Mouse (Mus musculus) testis, adult 2 months (tissue): Measurements from ENCODE around the gene Hivep1. TPM values are rescaled to one million over a fixed set of nuclear protein-coding genes. Genes with fewer than 3 reads are reported as not detected.

Source experiments
- H3K27ac ChIP-seq: fragments of 200-500 bp; 2 replicates; pipeline ENCODE4 v1.5.1; 2012; ENCODE audit warnings: low read depth, low read length; ENCODE audit not compliant: control insufficient read depth, insufficient read depth
- H3K27me3 ChIP-seq: fragments of 200-500 bp; 2 replicates; pipeline ENCODE4 v1.6.1; 2012; ENCODE audit warnings: mild to moderate bottlenecking, low read length, moderate library complexity; ENCODE audit not compliant: control insufficient read depth, insufficient read depth
- H3K36me3 ChIP-seq: fragments of 200-500 bp; 2 replicates; pipeline ENCODE4 v1.6.1; 2012; ENCODE audit warnings: mild to moderate bottlenecking, low read length; ENCODE audit not compliant: control insufficient read depth, insufficient read depth
- H3K4me1 ChIP-seq: fragments of 200-500 bp; 2 replicates; pipeline ENCODE4 v1.6.1; 2012; ENCODE audit warnings: low read length; ENCODE audit not compliant: control insufficient read depth, insufficient read depth
- H3K4me3 ChIP-seq: fragments of 200-500 bp; 2 replicates; pipeline ENCODE4 v1.5.1; 2012; ENCODE audit warnings: low read depth, mild to moderate bottlenecking, low read length, moderate library complexity, mixed read lengths; ENCODE audit not compliant: control insufficient read depth
- CTCF ChIP-seq: fragments of 200-500 bp; IDR thresholded peaks from 2 replicates; pipeline ENCODE4 v1.5.1; 2012; ENCODE audit warnings: low read depth, mild to moderate bottlenecking, inconsistent platforms, low read length, moderate library complexity; ENCODE audit not compliant: control insufficient read depth, insufficient read depth, insufficient replicate concordance
- POLR2A ChIP-seq: fragments of 200-500 bp; IDR thresholded peaks from 2 replicates; pipeline ENCODE4 v1.6.1; 2012; ENCODE audit warnings: low read depth, mild to moderate bottlenecking, inconsistent platforms, low read length, moderate library complexity; ENCODE audit not compliant: control insufficient read depth
- polyA plus RNA-seq: library from polyadenylated mRNA; depleted of rRNA; stranded (reverse); fragments of >200 nt; gene quantifications from 2 replicates; pipeline ENCODE4 v1.2.3, GENCODE M21; 2012

The Hivep1 gene
- polyA plus RNA-seq, 1 experiment: 18.3 TPM

DNA sequence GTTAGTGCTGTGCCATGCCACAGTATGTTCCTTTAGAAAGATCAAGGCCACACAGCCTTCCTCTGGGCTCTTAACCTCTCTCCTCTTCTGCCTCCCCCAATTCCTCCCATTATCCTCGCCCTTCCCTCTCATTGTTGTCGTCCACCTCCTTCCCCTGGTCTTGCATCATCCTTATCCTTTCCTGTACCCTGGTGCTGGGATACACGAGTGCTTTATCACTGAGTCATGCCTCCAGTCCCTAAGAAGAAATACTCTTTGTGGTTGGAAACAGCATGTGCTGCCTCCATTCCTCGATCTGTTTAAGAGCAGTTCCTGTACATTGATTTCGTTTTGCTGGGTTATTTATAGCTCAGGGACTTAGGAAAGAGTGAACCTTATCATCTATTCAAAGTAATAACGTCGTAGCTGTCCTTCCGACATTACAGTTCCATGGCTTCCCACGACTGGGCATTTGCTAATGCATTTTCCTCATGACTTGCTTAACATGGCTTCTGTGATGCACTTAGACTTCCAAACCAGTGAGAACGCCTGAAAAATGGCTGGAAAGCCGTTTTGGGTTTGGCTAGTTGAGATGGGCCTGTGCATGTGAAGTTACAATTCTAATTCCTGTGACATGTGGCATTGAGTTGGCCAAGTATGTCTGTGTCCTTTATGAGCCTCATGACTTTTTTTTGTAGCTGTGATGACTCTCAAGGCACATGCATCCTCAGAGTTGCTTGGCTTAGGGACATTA is 56.8 kb downstream of the Hivep1 start:
- TF ChIP-seq POLR2A: no peak
- TF ChIP-seq CTCF: no peak

DNA sequence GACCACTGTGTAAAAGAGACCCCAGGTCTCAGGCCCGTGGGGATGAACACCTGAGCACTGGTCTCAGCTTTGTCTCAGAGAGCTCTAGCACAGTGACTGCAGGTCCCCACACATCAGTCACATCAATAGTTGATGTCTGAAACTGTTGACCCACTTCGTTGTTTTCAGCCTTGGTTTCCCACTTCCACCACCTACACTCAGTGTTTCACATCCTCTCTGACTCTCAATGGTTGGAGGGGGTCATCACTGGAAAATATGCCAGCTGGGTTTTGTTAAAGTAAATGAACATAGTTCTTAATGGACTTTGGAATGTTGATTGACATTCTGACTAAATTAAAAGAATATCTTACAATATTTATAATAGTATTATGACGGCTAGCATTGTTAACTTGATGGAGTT is 58.6 kb downstream of the Hivep1 start:
- Histone ChIP-seq H3K4me3 (no peak overlapping the region), H3K27me3 (no peaks in the 10 kb centered on the region), H3K36me3 (no peaks in the 10 kb centered on the region), H3K27ac (no peak overlapping the region), H3K4me1 (no peaks in the 10 kb centered on the region)
- TF ChIP-seq CTCF: no peak
- no peak for TF ChIP-seq POLR2A

More for the DNA sequence above, 56.8 kb downstream of the Hivep1 start:
- no peak overlapping the region for H3K27ac ChIP-seq
- no peaks in the 10 kb centered on the region for H3K4me1 ChIP-seq
- no peak overlapping the region for H3K4me3 ChIP-seq
- H3K27me3 ChIP-seq: no peaks in the 10 kb centered on the region
- H3K36me3 ChIP-seq: no peaks in the 10 kb centered on the region

DNA sequence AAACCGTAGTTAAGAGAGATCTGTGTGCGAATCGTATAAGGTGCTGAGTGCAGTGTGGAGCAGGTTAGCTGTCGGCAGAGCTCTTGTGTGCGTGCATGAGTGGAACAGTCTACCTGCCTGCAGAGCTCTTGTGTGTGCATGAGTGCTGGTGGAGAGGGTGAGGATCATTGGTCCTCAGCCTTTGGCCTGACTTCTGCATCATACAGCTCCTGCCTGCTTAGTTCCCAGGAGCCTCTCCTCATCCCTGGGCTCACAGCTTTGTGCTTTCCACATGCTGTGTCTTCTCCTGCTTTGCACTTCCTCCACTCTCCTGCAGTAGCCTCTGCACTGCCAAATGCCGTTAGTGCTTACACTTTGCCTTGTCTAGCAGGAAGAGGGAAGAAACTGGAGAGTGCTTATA is 60.2 kb downstream of the Hivep1 start:
- TF ChIP-seq CTCF: no peak
- no peak for TF ChIP-seq POLR2A
- H3K27me3 ChIP-seq: no peaks in the 10 kb centered on the region
- no peaks in the 10 kb centered on the region for H3K4me1 ChIP-seq
- no peaks in the 10 kb centered on the region for H3K36me3 ChIP-seq
- H3K27ac ChIP-seq: no peak overlapping the region
- H3K4me3 ChIP-seq: no peak overlapping the region

DNA sequence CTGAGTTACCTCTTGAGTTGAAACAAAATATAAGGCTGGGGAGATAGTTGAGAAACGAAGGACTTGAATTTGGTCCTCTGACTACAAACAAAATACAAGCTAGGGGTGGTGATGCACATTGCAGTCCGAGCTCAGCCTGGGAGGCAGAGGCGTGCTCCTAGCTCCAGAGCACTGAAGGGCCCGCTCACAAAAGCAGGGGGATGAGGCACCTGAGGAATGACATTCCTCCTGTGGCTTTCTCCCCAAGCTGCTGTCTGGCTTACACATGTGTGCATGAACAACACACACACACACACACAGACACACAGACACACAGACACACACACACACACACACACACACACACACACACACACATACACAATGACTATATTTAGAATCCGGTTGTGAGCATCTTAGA is 60.9 kb downstream of the Hivep1 start:
- Histone ChIP-seq H3K36me3 (no peaks in the 10 kb centered on the region), H3K27ac (no peak overlapping the region), H3K4me3 (no peak overlapping the region), H3K4me1 (no peaks in the 10 kb centered on the region), H3K27me3 (no peaks in the 10 kb centered on the region)
- TF ChIP-seq CTCF (no peak), POLR2A (no peak)

DNA sequence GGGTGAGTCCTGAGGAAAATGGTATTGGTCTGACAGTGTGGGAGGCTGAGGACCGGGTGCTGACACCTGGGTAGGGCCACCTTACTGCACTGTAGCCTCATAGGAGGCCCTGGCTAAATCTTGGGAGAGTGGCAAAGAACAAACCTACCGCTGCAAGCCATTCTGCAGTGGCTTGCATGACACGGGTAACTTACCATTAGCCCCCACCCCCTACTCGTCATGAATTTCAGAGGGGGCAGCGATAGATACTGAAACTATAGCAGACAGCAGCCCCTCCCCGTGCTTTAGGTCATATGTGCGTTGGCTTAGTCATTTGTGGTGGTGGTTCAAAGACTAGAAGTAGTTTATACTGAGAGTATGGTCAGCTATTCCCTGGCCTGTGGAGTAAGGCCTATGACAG is 61.8 kb downstream of the Hivep1 start:
- Histone ChIP-seq H3K36me3 (no peaks in the 10 kb centered on the region), H3K27ac (no peak overlapping the region), H3K4me3 (no peak overlapping the region), H3K27me3 (no peaks in the 10 kb centered on the region), H3K4me1 (no peaks in the 10 kb centered on the region)
- TF ChIP-seq POLR2A (no peak), CTCF (no peak)

DNA sequence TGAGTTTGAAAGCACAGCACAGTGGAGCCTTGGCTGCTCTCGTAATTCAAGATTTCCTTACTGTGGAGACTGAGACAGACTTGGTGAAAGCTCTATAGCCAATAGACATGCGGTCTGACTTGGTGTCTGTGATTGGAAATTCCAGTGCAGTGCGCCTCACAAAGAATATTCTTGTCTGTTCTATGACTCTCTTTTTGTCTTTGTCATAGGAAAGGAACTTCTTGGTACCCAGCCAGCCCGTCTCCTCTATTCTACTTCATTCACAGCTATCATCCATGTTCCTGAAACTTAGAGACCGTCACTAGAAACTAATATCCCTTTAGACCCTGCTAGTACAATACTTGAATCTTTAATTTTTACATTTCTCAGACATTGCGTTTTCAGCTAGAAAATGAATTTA is 64.5 kb downstream of the Hivep1 start:
- no peaks in the 10 kb centered on the region for H3K27me3 ChIP-seq
- no peak overlapping the region for H3K27ac ChIP-seq
- no peak overlapping the region for H3K4me3 ChIP-seq
- TF ChIP-seq POLR2A: no peak
- TF ChIP-seq CTCF: no peak
- H3K36me3 ChIP-seq: no peaks in the 10 kb centered on the region
- H3K4me1 ChIP-seq: no peaks in the 10 kb centered on the region

DNA sequence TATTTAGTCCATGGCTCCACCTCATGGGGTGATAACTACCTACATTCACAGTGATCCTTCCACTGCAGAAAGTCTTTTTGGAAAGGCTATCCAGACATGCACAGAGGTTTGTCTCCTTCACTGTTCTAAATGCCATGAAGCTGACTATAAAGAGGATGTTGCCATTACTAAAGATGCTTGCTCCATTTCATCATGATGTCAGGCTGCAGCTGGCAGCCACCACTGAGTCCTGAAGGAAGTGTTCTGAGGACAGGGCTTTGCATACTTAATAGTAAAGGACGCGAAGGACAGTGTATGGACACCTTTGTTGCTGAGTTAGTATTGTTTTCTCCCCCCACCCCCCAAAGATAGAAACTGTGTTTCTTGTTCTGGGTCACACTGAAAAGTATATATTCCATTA is 67.2 kb downstream of the Hivep1 start:
- TF ChIP-seq POLR2A: no peak
- no peaks in the 10 kb centered on the region for H3K27me3 ChIP-seq
- 0 out of 2 replicates have a peak, but pooled peaks cover 1% of the 10 kb centered on the region for H3K36me3 ChIP-seq
- no peak overlapping the region for H3K4me3 ChIP-seq
- H3K4me1 ChIP-seq: no peaks in the 10 kb centered on the region
- no peak overlapping the region for H3K27ac ChIP-seq
